Mouse (Mus musculus): ENCODE measurements around the gene Foxi1. TPM values are rescaled to one million over a fixed set of nuclear protein-coding genes. Genes with fewer than 3 reads are reported as not detected.
"Not testable (repeated sequence)": the region's sequence is repeated elsewhere in the genome, so short reads cannot be mapped to it uniquely, and the experiment has no call there.

Gene Foxi1
- not detected in 2 replicates for polyA plus RNA-seq (2015; fragmentation: Nextera tagmentation; extraction: Ambion mirVana)

DNA sequence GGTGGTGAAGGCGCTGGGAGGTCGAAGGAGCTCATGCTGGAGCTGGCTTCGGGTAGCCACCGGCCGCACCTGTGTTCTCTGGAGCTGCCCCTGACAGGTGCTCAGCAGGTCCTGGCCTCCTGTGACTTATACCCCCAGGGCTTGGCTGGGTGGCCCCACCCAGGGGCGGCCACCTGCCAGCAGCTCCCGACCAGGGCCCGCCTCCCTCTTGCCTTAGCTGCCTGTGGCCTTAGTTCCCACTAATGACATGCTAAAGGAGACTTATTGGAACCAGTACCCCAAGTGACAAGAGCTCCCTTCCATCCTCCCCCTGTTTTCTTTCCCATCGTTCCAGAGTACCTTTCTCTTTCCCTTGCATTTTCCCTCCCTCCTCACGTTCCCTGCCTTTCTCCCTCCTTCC lies at the start of gene Foxi1:
Foxi1 (minus strand) TSS at position 101 of the 400 bp plus-strand sequence.
- 68% methylated on average over 10 of the region's 10 CpGs for WGBS
- Histone ChIP-seq H3K4me3 (no peak within 1 kb of the TSS), H3K9ac (no peak within 1 kb of the TSS), H3K27ac (no peak within 1 kb of the TSS), H3K9me3 (no peaks in the 10 kb centered on the region), H3K36me3 (no peaks in the 10 kb centered on the region), H3K4me2 (no peak within 1 kb of the TSS), H3K27me3 (no peaks in the 10 kb centered on the region), H3K4me1 (no peaks in the 10 kb centered on the region)
- no peak for ATAC-seq (ENCODE audit: insufficient number of reproducible peaks, low FRiP score, low TSS enrichment, low read depth)

DNA sequence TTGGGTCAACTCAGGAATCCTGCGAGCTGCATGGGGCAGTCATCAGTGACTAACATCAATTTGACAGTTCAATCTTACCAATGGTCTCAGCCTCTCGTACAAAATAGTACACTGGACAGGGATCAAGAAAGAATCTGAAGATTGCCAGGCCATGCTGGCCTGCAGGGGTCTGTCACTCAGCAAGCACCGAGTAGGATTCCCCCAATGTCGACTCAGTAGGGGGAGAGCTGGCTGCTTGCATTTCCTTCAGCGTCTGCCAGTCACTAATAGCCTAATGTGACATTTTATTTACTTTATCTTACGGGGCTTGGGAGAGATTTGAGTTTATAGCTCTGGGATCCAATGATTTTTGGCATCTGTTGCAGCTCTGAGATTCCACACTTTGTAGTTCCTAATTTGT lies 35.1 kb upstream of the Foxi1 start:
- Histone ChIP-seq H3K4me1 (no peaks in the 10 kb centered on the region), H3K4me3 (no peak overlapping the region), H3K36me3 (no peaks in the 10 kb centered on the region), H3K27ac (no peak overlapping the region), H3K4me2 (no peak overlapping the region), H3K27me3 (no peaks in the 10 kb centered on the region), H3K9me3 (no peaks in the 10 kb centered on the region), H3K9ac (no peak overlapping the region)
- no peak for ATAC-seq (ENCODE audit: insufficient number of reproducible peaks, low FRiP score, low TSS enrichment, low read depth)
- WGBS = 43% methylated on average over 6 of the region's 6 CpGs

DNA sequence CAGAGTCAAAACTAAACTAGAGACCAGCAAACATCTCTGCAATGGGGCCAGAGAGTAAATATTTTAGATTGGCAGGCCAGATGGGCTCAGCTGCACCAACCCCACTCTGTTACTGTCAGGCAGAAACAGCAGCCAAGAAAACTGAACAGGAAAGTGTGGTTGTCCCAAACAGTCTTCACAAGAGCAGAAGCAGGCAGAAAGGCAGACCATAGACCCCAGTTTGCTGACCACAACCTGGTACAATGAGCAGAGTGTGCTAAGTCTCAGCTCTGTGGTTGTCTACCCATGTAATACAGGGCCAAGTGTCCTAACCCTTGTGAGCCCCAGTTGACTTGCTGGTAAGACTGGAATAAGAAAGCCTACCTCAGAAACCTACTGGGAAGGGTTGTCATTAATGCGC lies 32.4 kb upstream of the Foxi1 start:
- no peaks in the 10 kb centered on the region for H3K4me1 ChIP-seq
- WGBS = 96% methylated on average over 1 of the region's 1 CpGs
- H3K4me2 ChIP-seq = no peak overlapping the region
- no peak overlapping the region for H3K27ac ChIP-seq
- H3K9ac ChIP-seq = no peak overlapping the region
- no peaks in the 10 kb centered on the region for H3K27me3 ChIP-seq
- H3K9me3 ChIP-seq = no peaks in the 10 kb centered on the region
- no peak for ATAC-seq (ENCODE audit: insufficient number of reproducible peaks, low FRiP score, low TSS enrichment, low read depth)
- no peak overlapping the region for H3K4me3 ChIP-seq
- H3K36me3 ChIP-seq = no peaks in the 10 kb centered on the region

DNA sequence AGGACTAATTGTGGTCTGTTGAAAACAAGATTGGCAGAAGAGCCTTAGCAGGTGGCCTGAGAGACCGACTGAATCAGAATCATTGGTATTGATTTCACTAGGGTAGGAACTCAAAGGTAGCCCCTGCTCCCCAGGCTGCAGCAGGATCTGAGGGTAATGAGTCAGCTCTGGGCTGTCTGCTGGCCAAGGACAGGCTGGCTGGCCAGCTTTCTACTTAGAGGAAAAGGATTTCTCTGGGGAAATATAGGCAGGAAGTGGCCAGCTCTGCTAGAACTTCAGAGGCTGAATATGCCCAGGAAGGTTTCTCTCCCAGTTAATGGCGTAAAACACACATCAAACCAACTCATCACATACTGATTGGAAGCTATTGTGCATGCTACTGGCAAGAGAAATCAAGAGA lies 31.8 kb upstream of the Foxi1 start:
- Histone ChIP-seq H3K9me3 (no peaks in the 10 kb centered on the region), H3K4me3 (no peak overlapping the region), H3K9ac (no peak overlapping the region), H3K4me2 (no peak overlapping the region), H3K4me1 (no peaks in the 10 kb centered on the region), H3K27ac (no peak overlapping the region), H3K36me3 (no peaks in the 10 kb centered on the region), H3K27me3 (no peaks in the 10 kb centered on the region)
- ATAC-seq (ENCODE audit: insufficient number of reproducible peaks, low FRiP score, low TSS enrichment, low read depth) = no peak
- WGBS = 65% methylated on average over 2 of the region's 2 CpGs

DNA sequence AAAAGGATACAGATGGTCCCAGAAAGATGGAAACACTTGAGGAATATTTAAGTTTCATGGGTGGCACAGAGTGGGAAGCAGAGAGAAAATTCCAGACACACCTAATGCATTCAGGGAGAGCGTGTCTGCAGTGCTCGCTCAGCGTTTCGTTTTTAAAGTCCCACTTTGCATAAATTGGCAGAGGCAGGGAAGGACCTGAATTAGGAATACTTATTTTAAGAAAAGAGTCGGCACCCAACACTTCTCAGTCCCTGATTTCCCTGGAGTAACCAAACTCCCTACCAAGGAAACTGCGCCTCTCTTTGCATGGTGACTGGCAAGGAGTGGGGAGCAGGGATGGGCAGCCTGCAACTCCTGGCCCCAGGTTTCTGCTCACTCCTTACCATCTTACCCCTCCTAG lies 29.0 kb upstream of the Foxi1 start:
- H3K9me3 ChIP-seq = no peaks in the 10 kb centered on the region
- no peak overlapping the region for H3K4me2 ChIP-seq
- H3K27me3 ChIP-seq = no peaks in the 10 kb centered on the region
- no peak overlapping the region for H3K9ac ChIP-seq
- no peak for ATAC-seq (ENCODE audit: insufficient number of reproducible peaks, low FRiP score, low TSS enrichment, low read depth)
- no peak overlapping the region for H3K27ac ChIP-seq
- H3K4me1 ChIP-seq = no peaks in the 10 kb centered on the region
- WGBS = 69% methylated on average over 6 of the region's 6 CpGs
- H3K36me3 ChIP-seq = no peaks in the 10 kb centered on the region
- H3K4me3 ChIP-seq = no peak overlapping the region

DNA sequence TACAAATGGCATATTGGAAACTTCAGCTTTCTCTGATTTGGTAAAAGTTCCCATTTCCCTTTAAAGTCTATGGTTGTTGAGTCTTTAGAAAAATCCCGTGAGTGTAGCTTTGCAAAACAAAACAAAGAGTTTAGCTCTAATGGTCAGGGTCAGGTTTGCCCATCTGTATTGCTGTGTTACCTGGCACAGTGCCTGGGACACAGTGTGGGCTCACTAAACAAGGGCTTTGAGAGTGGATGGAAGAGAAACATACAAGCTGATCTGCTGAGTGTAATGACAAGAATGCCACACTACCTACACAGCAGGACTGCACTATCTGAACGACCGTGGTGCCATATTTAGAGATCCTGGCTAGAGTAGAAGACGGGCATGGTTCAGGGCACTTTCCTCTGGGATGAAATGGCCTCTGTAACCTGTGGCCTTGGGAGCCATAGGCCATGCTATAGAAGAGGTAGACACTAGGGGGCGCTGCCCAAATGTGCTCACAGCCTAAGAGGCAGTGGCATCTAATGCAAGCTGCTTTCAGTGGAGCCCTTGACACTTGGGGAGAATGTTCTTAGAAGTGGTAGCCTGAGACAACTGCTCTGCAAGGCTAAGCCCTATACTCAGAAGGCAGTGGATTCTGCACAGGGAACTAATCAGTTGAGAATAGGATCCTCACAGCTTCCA lies 28.3 kb upstream of the Foxi1 start:
- ATAC-seq (ENCODE audit: insufficient number of reproducible peaks, low FRiP score, low TSS enrichment, low read depth) = no peak
- no peak overlapping the region for H3K4me3 ChIP-seq
- H3K4me2 ChIP-seq = no peak overlapping the region
- no peaks in the 10 kb centered on the region for H3K4me1 ChIP-seq
- H3K9me3 ChIP-seq = no peaks in the 10 kb centered on the region
- no peaks in the 10 kb centered on the region for H3K36me3 ChIP-seq
- no peak overlapping the region for H3K9ac ChIP-seq
- WGBS = 50% methylated on average over 5 of the region's 5 CpGs
- H3K27ac ChIP-seq = no peak overlapping the region
- H3K27me3 ChIP-seq = no peaks in the 10 kb centered on the region

DNA sequence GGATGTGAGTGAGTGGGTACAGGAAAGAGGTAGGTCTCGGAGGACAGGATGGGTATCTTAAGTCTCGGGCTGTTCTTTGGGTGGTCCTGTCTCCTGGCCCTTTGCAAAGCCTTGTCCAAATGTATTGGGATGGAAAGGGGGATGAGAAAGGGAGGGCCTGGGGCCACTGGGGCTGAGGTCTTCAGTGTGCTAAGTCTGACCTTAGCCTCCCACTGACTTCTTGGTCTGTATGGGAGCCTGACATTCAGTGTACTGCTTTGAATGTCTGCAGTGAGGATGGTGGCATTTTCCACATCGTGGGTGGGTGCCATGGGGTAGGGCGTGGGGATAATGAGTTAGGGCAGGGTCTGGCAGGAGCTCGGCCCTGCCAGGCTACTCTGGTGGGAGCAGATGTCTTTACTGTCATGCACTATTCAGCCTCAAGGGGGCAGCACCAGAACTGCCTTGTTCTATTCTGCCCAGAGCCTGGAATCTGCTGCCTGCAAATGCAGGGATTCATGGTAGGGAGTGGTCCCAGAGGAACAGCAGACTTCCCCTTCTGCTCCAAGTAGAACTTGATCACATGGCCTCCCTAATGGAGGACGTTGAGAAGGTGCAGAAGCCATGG lies 21.0 kb upstream of the Foxi1 start:
- Histone ChIP-seq H3K4me3 (no peak overlapping the region), H3K9ac (no peak overlapping the region), H3K9me3 (no peaks in the 10 kb centered on the region), H3K27me3 (no peaks in the 10 kb centered on the region), H3K36me3 (no peaks in the 10 kb centered on the region), H3K27ac (no peak overlapping the region), H3K4me2 (no peak overlapping the region), H3K4me1 (no peaks in the 10 kb centered on the region)
- WGBS = 42% methylated on average over 6 of the region's 6 CpGs
- ATAC-seq (ENCODE audit: insufficient number of reproducible peaks, low FRiP score, low TSS enrichment, low read depth) = no peak

DNA sequence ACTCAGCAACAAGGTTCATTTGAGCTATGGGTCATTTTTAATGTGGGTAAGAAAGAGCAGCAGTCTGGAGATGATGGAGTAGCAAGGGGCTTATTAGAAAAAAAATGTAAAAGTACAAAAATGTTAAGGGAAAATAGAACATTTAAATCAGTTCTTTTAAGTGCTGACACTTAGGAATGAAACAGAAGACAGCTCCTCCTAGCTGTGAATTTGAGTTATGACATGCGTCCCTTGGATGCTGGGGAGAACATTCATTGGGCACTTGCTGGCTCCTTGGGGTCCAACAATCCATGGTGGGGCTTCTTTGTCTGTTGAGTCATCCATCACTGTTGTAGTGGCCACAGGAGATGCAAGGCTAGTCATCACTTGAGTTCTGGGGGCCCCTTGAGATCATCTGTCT lies 19.3 kb upstream of the Foxi1 start:
- H3K9me3 ChIP-seq = no peaks in the 10 kb centered on the region
- no peak overlapping the region for H3K4me3 ChIP-seq
- no peaks in the 10 kb centered on the region for H3K27me3 ChIP-seq
- H3K4me2 ChIP-seq = no peak overlapping the region
- H3K27ac ChIP-seq = no peak overlapping the region
- no peak for ATAC-seq (ENCODE audit: insufficient number of reproducible peaks, low FRiP score, low TSS enrichment, low read depth)
- H3K4me1 ChIP-seq = no peaks in the 10 kb centered on the region
- no peaks in the 10 kb centered on the region for H3K36me3 ChIP-seq
- no peak overlapping the region for H3K9ac ChIP-seq
- WGBS = 72% methylated on average over 1 of the region's 1 CpGs

DNA sequence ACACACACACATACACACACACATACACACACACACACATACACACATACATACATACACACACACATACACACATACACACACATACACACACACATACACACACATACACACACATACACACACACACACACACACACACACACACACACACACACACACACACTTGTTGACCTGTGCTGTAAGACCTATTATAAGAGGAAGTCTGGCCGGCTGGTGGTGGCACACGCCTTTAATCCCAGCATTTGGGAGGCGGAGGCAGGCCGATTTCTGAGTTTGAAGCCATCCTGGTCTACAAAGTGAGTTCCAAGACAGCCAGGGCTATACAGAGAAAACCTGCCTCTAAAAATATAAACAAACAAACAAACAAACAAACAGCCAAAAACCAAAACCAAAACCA lies 12.7 kb upstream of the Foxi1 start:
- H3K4me2 ChIP-seq; H3K36me3 ChIP-seq; H3K27ac ChIP-seq; H3K27me3 ChIP-seq; H3K4me1 ChIP-seq; H3K9ac ChIP-seq; H3K4me3 ChIP-seq; ATAC-seq (ENCODE audit: insufficient number of reproducible peaks, low FRiP score, low TSS enrichment, low read depth); H3K9me3 ChIP-seq: not testable (repeated sequence)
- 83% methylated on average over 4 of the region's 4 CpGs for WGBS

DNA sequence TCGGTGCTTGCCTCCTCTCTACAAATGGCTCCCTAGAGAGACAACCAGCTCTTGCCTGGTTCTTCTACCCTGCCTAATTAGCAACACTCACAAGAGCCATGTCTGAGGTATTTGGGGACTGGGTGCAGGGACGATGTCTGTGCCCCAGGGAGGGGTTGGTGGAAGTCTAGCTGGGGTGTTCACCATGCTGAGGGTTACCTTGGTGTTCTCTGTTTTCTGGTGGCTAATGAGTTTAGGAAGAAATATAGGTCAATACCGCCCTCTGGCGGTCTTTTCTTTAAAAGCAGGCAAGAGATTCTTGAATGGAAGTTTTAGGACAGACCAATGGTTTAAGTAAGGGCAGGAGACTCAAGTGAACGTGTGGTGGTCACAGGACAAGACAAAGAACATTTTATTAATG lies 5.0 kb upstream of the Foxi1 start:
- Histone ChIP-seq H3K4me2 (no peak overlapping the region), H3K27me3 (no peaks in the 10 kb centered on the region), H3K4me3 (no peak overlapping the region), H3K9me3 (no peaks in the 10 kb centered on the region), H3K36me3 (no peaks in the 10 kb centered on the region), H3K9ac (no peak overlapping the region), H3K27ac (no peak overlapping the region), H3K4me1 (no peaks in the 10 kb centered on the region)
- WGBS = 15% methylated on average over 5 of the region's 5 CpGs
- ATAC-seq (ENCODE audit: insufficient number of reproducible peaks, low FRiP score, low TSS enrichment, low read depth) = no peak

DNA sequence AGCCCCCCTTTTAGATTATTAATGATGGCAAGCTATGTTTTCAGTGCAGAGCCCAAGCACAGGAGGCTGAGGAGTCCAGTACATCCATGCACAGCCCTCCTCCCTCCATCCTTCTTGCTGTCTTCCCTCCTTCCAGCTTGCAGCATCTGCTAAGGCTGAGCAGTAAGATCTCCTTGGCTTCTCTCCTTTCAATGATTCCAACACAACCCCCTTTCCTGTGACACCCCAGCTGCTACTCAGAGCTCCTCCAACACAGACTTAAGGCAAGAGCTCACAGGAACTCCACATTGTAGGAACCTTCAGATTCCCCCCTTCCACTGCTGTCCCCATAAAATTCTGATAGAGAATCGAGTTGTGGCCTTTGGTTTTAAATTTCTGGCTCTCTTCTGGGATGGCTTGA lies 5.1 kb downstream of the Foxi1 start:
- 34% methylated on average over 1 of the region's 1 CpGs for WGBS

DNA sequence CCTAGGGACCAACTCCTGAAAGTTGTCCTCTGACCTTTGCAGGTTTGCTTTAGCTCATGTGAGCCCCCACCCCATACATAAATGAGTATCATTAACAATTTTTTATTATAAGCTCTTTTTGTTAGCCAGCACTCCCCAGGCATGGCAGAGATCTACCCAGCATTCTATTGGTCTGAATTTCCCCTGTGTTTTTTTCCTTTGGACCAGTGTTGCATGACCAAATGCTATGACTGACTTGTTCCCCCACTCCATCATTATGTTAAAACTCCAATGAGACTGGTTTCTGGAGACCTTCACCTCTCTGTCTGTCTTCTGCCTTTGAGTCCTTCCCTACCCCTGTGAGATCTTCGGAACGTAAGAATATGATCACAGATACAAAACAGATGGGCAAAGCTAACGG lies 12.7 kb downstream of the Foxi1 start:
- ATAC-seq (ENCODE audit: insufficient number of reproducible peaks, low FRiP score, low TSS enrichment, low read depth) = no peak
- Histone ChIP-seq H3K36me3 (no peaks in the 10 kb centered on the region), H3K4me1 (no peaks in the 10 kb centered on the region), H3K27ac (no peak overlapping the region), H3K9ac (no peak overlapping the region), H3K4me3 (no peak overlapping the region), H3K4me2 (no peak overlapping the region), H3K27me3 (no peaks in the 10 kb centered on the region), H3K9me3 (no peaks in the 10 kb centered on the region)
- 70% methylated on average over 3 of the region's 3 CpGs for WGBS

More for the DNA sequence above, 5.1 kb downstream of the Foxi1 start:
- Histone ChIP-seq H3K9me3 (no peaks in the 10 kb centered on the region), H3K4me1 (no peaks in the 10 kb centered on the region), H3K9ac (no peak overlapping the region), H3K36me3 (no peaks in the 10 kb centered on the region), H3K4me3 (no peak overlapping the region), H3K27ac (no peak overlapping the region), H3K27me3 (no peaks in the 10 kb centered on the region), H3K4me2 (no peak overlapping the region)
- ATAC-seq (ENCODE audit: insufficient number of reproducible peaks, low FRiP score, low TSS enrichment, low read depth) = no peak
